Mouse (Mus musculus) spleen, postnatal 36 days (tissue): ENCODE results near the gene Rps6kb2.
"Not testable (repeated sequence)": the region's sequence is repeated elsewhere in the genome, so short reads cannot be mapped to it uniquely, and the experiment has no call there.

Source experiments
- DNase-seq, 2 experiments: peaks; one replicate each; pipeline ENCODE4 v3.0.0; 2022; ENCODE audit warnings: low spot score in 2 of 2, mixed read lengths in 1 of 2

Gene Rps6kb2

GRCm38 (mm10) chr19:4142416-4143173, 20.6 kb downstream of the Rps6kb2 start:
- DNase-seq, result no peak

DNA sequence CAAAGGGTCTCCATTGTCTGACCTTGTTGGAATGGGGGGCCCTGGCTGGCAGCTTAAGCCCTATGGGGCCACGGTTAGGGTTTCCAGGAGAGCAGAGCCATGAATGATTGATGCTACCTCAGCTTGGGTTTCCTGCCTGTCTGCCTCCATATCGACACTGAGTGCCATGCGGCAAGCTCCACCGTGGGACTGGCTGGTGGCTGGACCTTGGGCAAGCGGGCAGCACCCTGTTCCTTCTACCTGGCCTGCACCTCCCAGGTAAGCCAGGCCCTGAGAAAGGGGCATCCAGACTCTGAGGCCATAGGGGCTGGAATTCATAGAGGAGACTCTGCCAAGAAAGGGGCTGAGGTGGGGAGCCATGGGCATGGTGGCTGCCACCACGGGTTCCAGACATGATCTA, 23.0 kb downstream of the Rps6kb2 start:
- no peak for DNase-seq

DNA sequence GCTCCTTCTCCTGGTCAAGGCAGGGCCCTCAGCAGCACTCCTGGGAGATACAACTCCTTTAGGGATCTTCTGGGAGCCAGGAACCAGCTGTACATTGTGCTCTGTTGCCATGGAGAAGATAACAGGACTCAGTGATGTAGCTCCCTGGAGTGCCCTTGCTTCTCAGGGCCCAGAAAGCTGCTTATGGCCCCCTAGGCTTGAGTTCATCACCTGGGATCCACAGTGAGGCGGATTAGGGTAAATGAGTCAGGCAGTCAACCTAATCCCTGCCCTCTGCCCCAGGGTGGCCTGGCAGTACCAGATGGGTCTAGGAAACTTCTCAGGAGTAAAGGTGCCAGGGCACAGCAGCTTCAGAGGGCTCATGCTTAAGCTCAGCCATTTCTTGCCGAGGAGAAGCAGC, 23.7 kb downstream of the Rps6kb2 start, which contains the start of gene Gpr152:
TSS of gene Gpr152 (plus strand) at position 342 of the 400 bp plus-strand sequence.
- no peak for DNase-seq

DNA sequence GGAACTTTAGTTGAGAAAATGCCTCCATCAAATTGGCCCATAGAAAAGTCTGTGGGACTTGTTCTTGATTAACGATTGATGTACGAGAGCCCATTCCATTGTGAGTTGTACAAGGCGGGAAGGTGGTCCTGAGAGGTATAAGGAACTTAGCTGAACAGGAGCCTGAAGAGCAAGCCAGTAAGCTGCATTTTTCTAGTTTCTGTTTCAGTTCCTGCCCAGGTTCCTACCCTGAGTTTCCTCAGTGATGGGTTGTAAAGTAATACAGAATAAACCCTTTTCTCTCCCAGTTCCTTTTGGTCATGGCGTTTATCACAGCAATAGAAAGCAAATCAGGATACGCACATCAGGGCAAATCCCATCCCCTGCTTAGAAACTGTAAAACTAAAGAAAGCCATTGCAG, 25.2 kb downstream of the Rps6kb2 start:
- DNase-seq, result peak in 1 of 2 experiments; percentile 49

DNA sequence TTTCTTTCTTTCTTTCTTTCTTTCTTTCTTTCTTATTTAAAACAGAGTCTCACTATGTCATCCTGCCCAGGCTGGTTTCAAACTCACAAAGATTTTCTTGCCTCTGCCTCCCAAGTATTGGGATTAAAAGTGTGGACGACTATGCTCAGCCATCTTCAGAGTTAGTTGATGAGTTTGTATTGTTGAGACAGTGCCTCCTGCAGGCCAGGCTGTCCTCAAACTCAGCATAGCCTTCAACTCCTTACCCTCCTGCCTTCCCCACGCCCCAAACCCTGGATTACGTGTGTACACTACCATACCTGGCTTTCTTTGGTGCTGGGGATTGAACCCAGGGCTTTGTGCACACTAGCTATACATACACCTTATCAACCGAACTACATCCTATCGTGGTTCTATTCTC, 26.7 kb downstream of the Rps6kb2 start:
- no peak for DNase-seq

- DNase-seq, result not testable (repeated sequence)
Measured at GRCm38 (mm10) chr19:4135963-4136345, 27.2 kb downstream of the Rps6kb2 start.

DNA sequence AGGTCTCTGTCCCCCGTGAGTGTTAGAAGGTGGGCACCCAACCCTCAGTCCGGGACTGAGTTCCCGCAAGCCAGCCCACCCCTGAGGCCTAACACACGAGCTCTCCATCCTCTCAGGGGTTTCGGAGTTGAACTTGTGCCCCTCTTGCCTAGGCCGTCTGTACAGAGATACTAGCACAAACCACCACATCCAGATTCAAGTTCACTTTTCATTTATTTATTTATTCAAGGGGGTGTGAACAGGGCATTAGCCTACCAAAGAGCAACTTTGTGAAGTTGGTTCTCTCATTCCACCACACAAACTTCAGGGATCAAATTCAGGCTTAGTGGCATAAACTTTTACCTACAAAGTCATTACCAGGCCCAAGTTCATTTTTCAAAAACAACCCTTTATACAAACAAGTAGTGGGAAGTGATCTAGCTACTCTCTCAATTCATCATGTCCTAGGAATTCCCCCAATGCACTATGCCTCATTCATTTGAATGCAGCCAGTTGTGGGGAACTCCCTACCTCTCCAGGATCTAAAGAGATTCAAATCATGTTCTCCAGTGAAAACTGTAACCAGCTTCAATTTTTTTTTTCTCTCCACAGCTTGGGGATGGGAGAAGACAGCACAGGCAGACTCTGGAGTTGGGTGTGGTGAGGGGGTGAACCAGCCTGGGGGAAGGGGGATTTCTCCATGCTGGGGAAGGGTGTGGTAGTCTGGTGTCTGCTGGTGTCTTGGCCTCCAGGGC, 27.8 kb downstream of the Rps6kb2 start:
- DNase-seq, result peak in 1 of 2 experiments; percentile 58

DNA sequence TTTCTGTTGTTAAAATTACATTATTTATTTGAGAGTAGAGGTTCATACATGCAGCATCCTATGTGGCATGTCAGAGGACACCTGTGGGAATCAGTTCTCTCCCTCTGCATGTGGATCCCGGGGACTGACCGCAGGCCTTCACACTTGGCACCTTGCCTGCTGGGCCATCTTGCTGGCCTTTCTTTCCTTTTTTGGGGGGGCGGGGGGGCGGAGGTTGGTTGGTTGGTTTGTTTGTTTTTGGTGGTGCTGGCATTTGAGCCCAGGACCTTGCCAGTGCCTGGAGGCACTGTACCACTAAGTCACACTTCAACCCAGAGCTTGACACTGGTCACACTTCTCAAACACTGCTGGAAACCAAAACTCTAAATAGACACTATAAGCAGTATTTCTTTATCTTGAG, 28.8 kb downstream of the Rps6kb2 start:
- DNase-seq, result no peak

DNA sequence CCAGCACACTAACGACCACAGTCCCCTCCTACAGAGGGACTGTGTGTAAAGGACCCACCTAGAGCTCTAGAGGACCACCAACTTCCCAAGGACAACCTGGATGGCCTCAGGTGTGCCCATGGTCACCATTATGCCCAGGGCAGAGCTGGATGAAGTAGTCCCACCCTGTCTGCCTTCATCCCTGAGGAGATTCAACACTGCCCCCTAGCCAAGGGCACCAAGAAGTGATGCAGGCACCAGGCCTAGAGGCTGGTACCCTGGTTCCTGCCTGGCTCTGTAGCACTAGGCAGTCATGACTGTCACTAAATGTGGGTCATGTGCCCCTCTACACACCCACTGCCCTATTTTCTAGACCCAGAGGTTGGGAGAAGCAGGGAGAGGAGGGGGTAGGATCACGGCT, 31.4 kb downstream of the Rps6kb2 start:
- no peak for DNase-seq

DNA sequence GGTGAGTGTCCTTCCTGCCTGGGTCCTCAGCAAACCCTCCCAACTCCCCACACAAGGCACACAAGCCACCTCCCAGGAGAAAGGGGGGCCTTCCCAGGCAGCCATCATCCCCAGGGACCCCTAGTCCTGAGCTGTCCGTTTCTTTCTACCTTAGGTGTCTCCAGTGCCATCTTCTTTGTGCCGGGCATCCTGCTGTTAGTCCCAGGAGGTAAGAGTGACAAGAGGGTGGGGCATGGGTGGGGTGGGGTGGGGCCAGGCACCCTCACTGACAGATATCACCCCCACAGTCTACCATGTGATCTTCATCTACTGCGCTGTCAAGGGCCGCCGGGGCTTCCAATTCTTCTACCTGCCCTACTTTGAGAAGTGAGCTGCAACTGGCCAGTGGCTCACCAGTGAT, 32.1 kb downstream of the Rps6kb2 start:
- no peak for DNase-seq

DNA sequence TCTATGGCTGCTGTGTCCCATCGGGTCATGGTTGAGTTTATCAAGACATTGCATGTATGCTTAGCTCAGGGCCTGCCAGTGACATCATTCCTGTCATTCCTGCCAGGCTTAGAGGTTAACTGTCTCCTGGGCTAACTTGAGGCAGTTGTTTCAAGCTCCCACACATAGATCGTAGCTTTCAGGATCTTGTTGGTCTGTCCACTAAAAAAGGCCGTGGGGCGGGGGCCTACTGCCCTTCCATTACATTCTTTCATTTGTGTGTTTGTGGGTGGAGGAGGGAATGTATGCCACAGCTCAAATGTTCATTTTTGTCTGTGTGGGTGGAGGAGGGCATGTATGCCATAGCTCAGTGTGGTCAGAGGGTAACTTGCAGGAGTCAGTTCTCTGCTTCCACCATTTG, 33.0 kb downstream of the Rps6kb2 start:
- no peak for DNase-seq

DNA sequence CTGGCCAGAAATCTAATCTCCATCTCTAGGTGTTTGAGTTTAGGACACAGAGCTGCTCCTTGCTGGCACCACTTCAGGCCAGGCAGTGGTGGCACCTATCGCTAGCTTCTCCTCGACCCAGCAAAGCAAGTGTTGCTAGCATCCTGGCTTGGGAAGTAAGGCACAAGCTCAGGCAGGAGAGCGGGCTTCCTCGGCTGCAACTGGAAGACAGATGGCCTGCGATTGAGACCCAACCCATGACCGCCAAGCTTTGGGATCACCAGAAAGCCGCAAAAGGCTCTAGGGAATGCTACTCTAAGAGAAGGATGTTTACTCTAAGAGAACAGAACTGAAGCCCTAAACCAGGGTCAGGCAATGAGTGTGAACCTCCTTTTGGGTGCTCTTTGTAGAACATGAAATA, 33.7 kb downstream of the Rps6kb2 start:
- DNase-seq, result no peak

DNA sequence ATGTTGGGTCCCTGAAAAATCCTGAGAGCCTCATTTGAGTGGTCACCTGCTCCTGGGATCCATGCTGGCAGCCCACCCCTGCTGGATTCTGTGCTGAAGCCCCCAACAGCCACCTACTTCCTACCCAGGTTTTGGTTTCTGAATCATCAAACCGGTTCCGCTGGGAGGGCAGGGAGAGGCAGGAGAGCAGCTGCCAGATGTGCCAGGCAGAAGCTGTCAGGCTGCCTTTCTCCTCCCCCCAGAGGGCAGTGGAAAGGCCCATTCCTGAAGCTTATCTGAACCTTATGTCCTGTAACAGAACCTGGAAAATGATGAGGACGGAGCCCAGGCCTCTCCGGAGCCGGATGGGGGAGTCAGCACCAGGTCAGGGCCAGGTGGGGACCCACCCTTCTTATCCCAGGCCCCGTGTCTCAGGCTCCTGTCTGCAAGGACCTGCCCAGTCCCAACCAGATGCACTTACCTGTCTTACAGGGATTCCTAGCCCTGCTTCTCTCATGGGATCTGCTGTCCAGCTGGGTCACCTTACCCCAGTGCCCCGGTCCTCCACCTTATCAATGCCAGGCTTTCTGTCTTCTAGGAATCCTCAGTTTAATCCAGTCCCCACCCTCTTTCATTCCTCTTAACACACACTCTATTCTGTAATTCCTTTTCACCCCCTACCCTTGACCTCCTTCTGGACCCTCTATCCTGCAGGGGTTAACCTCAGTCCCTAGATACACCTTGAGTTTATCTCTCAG, 36.2 kb downstream of the Rps6kb2 start:
- peak in 1 of 2 experiments; percentile 44 for DNase-seq

DNA sequence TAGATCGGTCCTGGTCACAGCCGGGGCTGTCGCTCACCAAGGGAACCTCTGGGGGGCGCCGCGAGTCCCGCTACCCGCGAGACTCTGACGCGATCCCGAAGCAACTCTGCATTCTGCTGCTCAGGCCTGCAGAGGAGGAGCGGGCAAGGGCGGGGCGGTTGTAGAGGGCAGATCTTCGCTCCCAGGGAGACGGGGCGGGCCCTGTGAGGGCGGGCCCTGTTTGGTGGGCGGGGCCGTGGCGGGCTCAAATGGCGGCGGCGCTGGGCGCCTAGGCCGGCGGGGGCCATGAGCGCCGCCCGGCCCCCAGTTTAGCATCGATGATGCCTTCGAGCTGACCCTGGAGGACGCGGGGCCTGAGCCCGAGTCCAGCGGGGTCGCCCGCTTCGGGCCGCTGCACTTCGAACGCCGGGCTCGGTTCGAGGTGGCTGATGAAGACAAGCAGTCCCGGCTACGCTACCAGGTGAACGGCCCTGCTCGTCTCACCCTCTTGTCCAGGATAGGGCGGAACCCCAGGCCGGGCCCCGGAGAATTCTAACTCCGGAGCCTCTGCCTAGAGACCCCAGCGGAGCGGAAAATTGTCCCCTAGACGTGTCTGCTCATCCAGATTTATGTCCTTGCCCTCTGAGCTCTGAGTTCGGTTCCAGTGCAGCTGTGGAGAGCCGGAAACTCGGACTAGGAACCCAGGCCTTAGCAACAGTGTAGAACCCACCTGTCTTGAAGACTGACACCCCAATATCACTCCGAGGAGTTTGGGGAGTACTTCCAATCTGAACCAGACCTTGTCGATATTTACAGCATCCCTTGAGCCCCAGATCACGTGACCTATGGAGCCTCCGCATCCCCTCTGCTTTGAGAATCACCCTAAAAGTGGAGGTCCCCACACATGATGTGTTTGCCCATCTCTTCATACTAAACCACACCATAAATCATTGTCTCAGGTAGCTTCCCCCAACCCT, 37.1 kb downstream of the Rps6kb2 start, which contains the start of gene Aip:
TSS of gene Aip (minus strand) at position 118 of the 956 bp plus-strand sequence.
- DNase-seq, result peak; percentile 99

GRCm38 (mm10) chr19:4125268-4125667, 37.9 kb downstream of the Rps6kb2 start:
- peak in 1 of 2 experiments; percentile 49 for DNase-seq

GRCm38 (mm10) chr19:4124432-4124831, 38.7 kb downstream of the Rps6kb2 start:
- DNase-seq, result no peak

DNA sequence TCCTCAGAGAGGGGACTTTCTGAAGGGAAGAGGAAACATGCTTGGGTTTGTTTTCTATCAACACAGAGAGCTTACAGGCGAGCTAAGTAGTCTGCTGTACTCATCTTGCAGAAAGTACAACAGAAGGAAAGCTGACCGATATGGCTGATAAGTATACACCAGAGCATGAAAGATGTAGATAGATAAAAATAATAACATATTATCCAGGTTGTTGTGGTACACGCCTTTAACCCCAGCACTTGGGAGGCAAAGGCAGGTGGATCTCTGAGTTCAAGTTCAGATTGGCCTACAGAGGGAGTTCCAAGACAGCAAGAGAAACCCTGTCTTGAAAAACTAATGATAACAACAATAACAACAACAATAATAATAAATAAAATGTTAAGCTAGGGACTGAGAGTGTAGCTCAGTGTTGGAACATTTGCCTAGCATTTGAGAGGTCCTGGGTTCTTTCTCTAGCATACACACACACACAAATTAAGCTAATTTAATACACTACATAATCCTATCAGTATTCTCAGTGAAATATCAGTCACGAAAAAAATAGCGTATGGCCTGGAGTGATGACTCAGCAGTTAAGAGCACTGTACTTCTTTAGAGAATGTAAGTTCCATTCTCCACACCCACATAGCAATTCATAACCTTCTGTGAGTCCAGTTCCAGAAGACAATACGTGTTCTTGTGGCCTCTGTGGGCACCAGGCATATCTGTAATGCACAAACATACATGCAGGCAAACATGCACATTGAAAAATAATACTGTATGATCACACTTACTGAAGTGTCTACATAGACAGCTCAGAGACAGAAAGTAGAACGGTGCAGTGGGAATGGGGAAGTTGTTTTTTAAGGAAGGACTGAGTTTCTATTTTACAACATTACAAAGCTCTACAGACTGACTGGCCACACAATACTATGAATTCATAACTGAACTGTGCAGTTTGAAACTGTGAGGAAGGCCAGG, 40.5 kb downstream of the Rps6kb2 start:
- DNase-seq, result peak in 1 of 2 experiments; percentile 50

DNA sequence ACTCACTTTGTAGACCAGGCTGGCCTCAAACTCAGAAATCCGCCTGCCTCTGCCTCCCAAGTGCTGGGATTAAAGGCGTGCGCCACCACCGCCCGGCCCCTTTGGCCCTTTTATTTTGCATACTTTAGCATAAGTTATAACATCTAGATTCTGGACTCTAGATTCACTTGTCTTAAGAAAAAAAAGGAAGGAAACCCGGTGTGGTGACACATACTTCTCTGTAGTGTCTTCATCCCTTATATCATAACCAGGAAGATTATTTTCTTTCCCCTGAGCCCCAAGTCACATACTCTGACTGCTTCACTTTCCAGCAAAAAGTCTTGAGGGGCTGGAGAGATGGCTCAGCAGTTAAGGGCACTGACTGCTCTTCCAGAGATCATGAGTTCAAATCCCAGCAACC, 41.3 kb downstream of the Rps6kb2 start:
- DNase-seq, result peak in 1 of 2 experiments; percentile 45

DNA sequence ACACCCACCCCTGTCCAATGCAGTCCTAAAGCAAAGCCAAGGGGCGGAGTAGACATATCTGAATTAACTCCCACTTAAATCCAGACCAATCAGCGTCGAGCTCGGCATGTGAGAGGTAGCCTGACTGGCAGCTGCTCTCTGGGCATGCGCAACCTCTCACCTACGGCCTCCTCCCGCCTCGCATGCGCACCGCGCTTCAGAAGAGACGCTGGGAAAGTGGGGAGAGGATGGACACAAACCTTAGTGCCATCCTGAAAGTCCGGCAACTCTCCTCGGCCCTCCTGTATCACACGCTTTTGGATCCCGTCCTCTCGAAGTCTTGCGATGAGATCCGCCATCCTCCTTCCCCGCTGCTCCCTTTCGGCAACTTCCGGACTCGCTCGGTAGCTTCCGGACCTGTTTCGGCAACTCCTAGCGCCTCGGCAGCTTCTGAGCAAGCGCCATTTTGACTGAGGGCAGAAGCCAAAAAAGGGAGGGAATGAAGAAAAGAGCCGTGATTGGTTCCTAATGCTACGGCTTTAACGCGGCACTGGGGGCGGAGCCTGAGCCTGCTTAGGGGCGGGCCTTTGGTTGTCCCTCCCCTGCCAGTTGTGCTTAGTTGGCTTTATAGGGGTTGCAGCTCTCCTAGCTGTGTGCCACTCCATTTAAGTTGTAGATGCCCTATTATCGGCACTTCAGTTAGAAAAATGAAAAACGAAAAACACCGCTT, 41.9 kb downstream of the Rps6kb2 start:
- DNase-seq, result peak; percentile 98 to 99
